Mouse (Mus musculus) neutrophil, adult 5-6 weeks (primary cell): Measurements from ENCODE around the gene Plekhm2. TPM values are rescaled to one million over a fixed set of nuclear protein-coding genes. Genes with fewer than 3 reads are reported as not detected.

Source experiments
- ATAC-seq: fragments of 151-379, 151-347 bp; 2 replicates; pipeline ENCODE4 v1.8.0; 2017; ENCODE audit warnings: mild to moderate bottlenecking, moderate TSS enrichment; ENCODE audit not compliant: insufficient number of reproducible peaks, poor library complexity, low FRiP score, severe bottlenecking; ENCODE audit errors: extremely low read depth
- total RNA-seq: library from RNA; stranded (forward); fragments of 200-1000 nt; gene quantifications from 2 replicates; pipeline ENCODE4 v1.2.3, GENCODE M21; 2017

Plekhm2 gene
- 15.6 and 16.6 TPM in 2 replicates for total RNA-seq

GRCm38 (mm10) chr4:141664799-141665198 lies at the start of gene Plekhm2:
TSS of gene Plekhm2 (minus strand) at chr4:141664899.
- no peak for ATAC-seq

GRCm38 (mm10) chr4:141713598-141714142 lies 49.0 kb upstream of the Plekhm2 start:
- ATAC-seq, result no peak

GRCm38 (mm10) chr4:141711250-141711649 lies 46.6 kb upstream of the Plekhm2 start:
- no peak for ATAC-seq

GRCm38 (mm10) chr4:141708971-141709370 lies 44.3 kb upstream of the Plekhm2 start:
- no peak for ATAC-seq

GRCm38 (mm10) chr4:141708005-141708404 lies 43.3 kb upstream of the Plekhm2 start:
- no peak for ATAC-seq

- no peak for ATAC-seq
Observed at GRCm38 (mm10) chr4:141705331-141705730, 40.6 kb upstream of the Plekhm2 start.

GRCm38 (mm10) chr4:141704625-141705024 lies 39.9 kb upstream of the Plekhm2 start:
- ATAC-seq, result no peak

GRCm38 (mm10) chr4:141694719-141695118 lies 30.0 kb upstream of the Plekhm2 start:
- ATAC-seq, result no peak

- no peak for ATAC-seq
Observed at GRCm38 (mm10) chr4:141688505-141688904, 23.8 kb upstream of the Plekhm2 start.

GRCm38 (mm10) chr4:141686525-141686924 lies 21.8 kb upstream of the Plekhm2 start:
- ATAC-seq, result no peak

GRCm38 (mm10) chr4:141686093-141686492 lies 21.4 kb upstream of the Plekhm2 start:
- ATAC-seq, result no peak

- ATAC-seq, result no peak
Observed at GRCm38 (mm10) chr4:141685499-141685898, 20.8 kb upstream of the Plekhm2 start, which contains the start of gene Rsc1a1. TSS of gene Rsc1a1 (minus strand) at chr4:141685599.

- no peak for ATAC-seq
Observed at GRCm38 (mm10) chr4:141682706-141683230, 18.1 kb upstream of the Plekhm2 start.

GRCm38 (mm10) chr4:141681767-141682166 lies 17.1 kb upstream of the Plekhm2 start:
- no peak for ATAC-seq

- no peak for ATAC-seq
Observed at GRCm38 (mm10) chr4:141680892-141681291, 16.2 kb upstream of the Plekhm2 start.

- no peak for ATAC-seq
Observed at GRCm38 (mm10) chr4:141679016-141679415, 14.3 kb upstream of the Plekhm2 start.

GRCm38 (mm10) chr4:141676462-141676979 lies 11.8 kb upstream of the Plekhm2 start:
- ATAC-seq, result no peak

- ATAC-seq, result no peak
Observed at GRCm38 (mm10) chr4:141672325-141672724, 7.6 kb upstream of the Plekhm2 start.

GRCm38 (mm10) chr4:141671389-141671788 lies 6.7 kb upstream of the Plekhm2 start:
- ATAC-seq, result no peak

- no peak for ATAC-seq
Observed at GRCm38 (mm10) chr4:141669898-141670712, 5.4 kb upstream of the Plekhm2 start.
